Mouse (Mus musculus): ENCODE measurements around the gene Uggt1.

GRCm38 (mm10) chr1:36131154-36131553, 113.4 kb downstream of the Uggt1 start:
- TF ChIP-seq GATA1 (IDR thresholded peaks at IDR 0.05; ENCODE audit: low read length) (no peak), TAL1 (IDR thresholded peaks at IDR 0.05; ENCODE audit: low read length) (no peak)
